Mouse (Mus musculus): ENCODE results near the gene Hist1h4b. TPM values are rescaled to one million over a fixed set of nuclear protein-coding genes. Genes with fewer than 3 reads are reported as not detected.

Hist1h4b gene
- polyA plus RNA-seq, 1 experiment from 2014 or later = 4.4 TPM

GRCm38 (mm10) chr13:23729706-23730105, 27.1 kb upstream of the Hist1h4b start:
- Histone ChIP-seq H3K9me3 (replicated peaks; ENCODE audit: low read length) (no peaks in the 10 kb centered on the region), H3K4me3 (replicated peaks; ENCODE audit: low read depth, low read length) (no peak overlapping the region), H3K36me3 (ENCODE audit: insufficient read depth, low read length) (no peaks in the 10 kb centered on the region), H3K27ac (no peak overlapping the region), H3K27me3 (ENCODE audit: insufficient read depth, low read length) (no peaks in the 10 kb centered on the region), H3K9ac (ENCODE audit: low read depth, low read length) (no peak overlapping the region), H3K4me2 (ENCODE audit: low read length) (no peak overlapping the region), H3K4me1 (replicated peaks; ENCODE audit: insufficient read depth, low read length) (no peaks in the 10 kb centered on the region)
- ATAC-seq (replicated peaks; ENCODE audit: low FRiP score, low read depth) (no peak), DNase-seq (ENCODE audit: low spot score) (no peak)
- 95% methylated on average over 5 of the region's 5 CpGs for WGBS
- no peak for TF ChIP-seq CTCF (IDR thresholded peaks at IDR 0.05; ENCODE audit: low read depth)

- DNase-seq (ENCODE audit: low spot score) (peak; percentile 73), ATAC-seq (replicated peaks; ENCODE audit: low FRiP score, low read depth) (peak; percentile 79)
- no peak overlapping the region for H3K27ac ChIP-seq
- 22% methylated on average over 8 of the region's 8 CpGs for WGBS
- no peak overlapping the region for H3K4me3 ChIP-seq (replicated peaks; ENCODE audit: low read depth, low read length)
- no peaks in the 10 kb centered on the region for H3K4me1 ChIP-seq (replicated peaks; ENCODE audit: insufficient read depth, low read length)
- no peaks in the 10 kb centered on the region for H3K27me3 ChIP-seq (ENCODE audit: insufficient read depth, low read length)
- no peak overlapping the region for H3K9ac ChIP-seq (ENCODE audit: low read depth, low read length)
- no peak for TF ChIP-seq CTCF (IDR thresholded peaks at IDR 0.05; ENCODE audit: low read depth)
- H3K9me3 ChIP-seq (replicated peaks; ENCODE audit: low read length) = no peaks in the 10 kb centered on the region
- no peak overlapping the region for H3K4me2 ChIP-seq (ENCODE audit: low read length)
- H3K36me3 ChIP-seq (ENCODE audit: insufficient read depth, low read length) = no peaks in the 10 kb centered on the region
Observed at GRCm38 (mm10) chr13:23730479-23730878, 26.3 kb upstream of the Hist1h4b start.

GRCm38 (mm10) chr13:23732156-23732804, 24.5 kb upstream of the Hist1h4b start:
- H3K36me3 ChIP-seq (ENCODE audit: insufficient read depth, low read length) = no peaks in the 10 kb centered on the region
- DNase-seq (ENCODE audit: low spot score) (peak; percentile 85), ATAC-seq (replicated peaks; ENCODE audit: low FRiP score, low read depth) (no peak)
- no peak overlapping the region for H3K4me2 ChIP-seq (ENCODE audit: low read length)
- no peaks in the 10 kb centered on the region for H3K27me3 ChIP-seq (ENCODE audit: insufficient read depth, low read length)
- H3K4me3 ChIP-seq (replicated peaks; ENCODE audit: low read depth, low read length) = no peak overlapping the region
- H3K4me1 ChIP-seq (replicated peaks; ENCODE audit: insufficient read depth, low read length) = no peaks in the 10 kb centered on the region
- WGBS = 21% methylated on average over 8 of the region's 8 CpGs
- peak; percentile 94 for TF ChIP-seq CTCF (IDR thresholded peaks at IDR 0.05; ENCODE audit: low read depth)
- H3K27ac ChIP-seq = no peak overlapping the region
- H3K9me3 ChIP-seq (replicated peaks; ENCODE audit: low read length) = no peaks in the 10 kb centered on the region
- no peak overlapping the region for H3K9ac ChIP-seq (ENCODE audit: low read depth, low read length)

- H3K9me3 ChIP-seq (replicated peaks; ENCODE audit: low read length) = no peaks in the 10 kb centered on the region
- no peaks in the 10 kb centered on the region for H3K36me3 ChIP-seq (ENCODE audit: insufficient read depth, low read length)
- no peak overlapping the region for H3K4me2 ChIP-seq (ENCODE audit: low read length)
- no peak for TF ChIP-seq CTCF (IDR thresholded peaks at IDR 0.05; ENCODE audit: low read depth)
- DNase-seq (ENCODE audit: low spot score) = no peak
- H3K27ac ChIP-seq = no peak overlapping the region
- no peak overlapping the region for H3K9ac ChIP-seq (ENCODE audit: low read depth, low read length)
- ATAC-seq (replicated peaks; ENCODE audit: low FRiP score, low read depth) = no peak
- no peaks in the 10 kb centered on the region for H3K27me3 ChIP-seq (ENCODE audit: insufficient read depth, low read length)
- WGBS = 82% methylated on average over 5 of the region's 5 CpGs
- H3K4me3 ChIP-seq (replicated peaks; ENCODE audit: low read depth, low read length) = no peak overlapping the region
- H3K4me1 ChIP-seq (replicated peaks; ENCODE audit: insufficient read depth, low read length) = no peaks in the 10 kb centered on the region
Observed at GRCm38 (mm10) chr13:23737091-23737490, 19.7 kb upstream of the Hist1h4b start.

- WGBS = 25% methylated on average over 4 of the region's 4 CpGs
- Histone ChIP-seq H3K27me3 (ENCODE audit: insufficient read depth, low read length) (no peaks in the 10 kb centered on the region), H3K4me3 (replicated peaks; ENCODE audit: low read depth, low read length) (peak overlapping the region; percentile 68; the same call in 1 of the 2 replicates), H3K9me3 (replicated peaks; ENCODE audit: low read length) (no peaks in the 10 kb centered on the region), H3K27ac (peak overlapping the region; percentile 99), H3K9ac (ENCODE audit: low read depth, low read length) (peak overlapping the region; percentile 92), H3K4me2 (ENCODE audit: low read length) (peak overlapping the region; percentile 90), H3K4me1 (replicated peaks; ENCODE audit: insufficient read depth, low read length) (no peaks in the 10 kb centered on the region), H3K36me3 (ENCODE audit: insufficient read depth, low read length) (no peaks in the 10 kb centered on the region)
- DNase-seq (ENCODE audit: low spot score) = no peak
- ATAC-seq (replicated peaks; ENCODE audit: low FRiP score, low read depth) = no peak
- no peak for TF ChIP-seq CTCF (IDR thresholded peaks at IDR 0.05; ENCODE audit: low read depth)
Observed at GRCm38 (mm10) chr13:23738041-23738440, 18.8 kb upstream of the Hist1h4b start.

GRCm38 (mm10) chr13:23738677-23739068, 18.1 kb upstream of the Hist1h4b start, which contains the start of gene Hist1h1c:
Gene Hist1h1c, plus strand, starts transcription at chr13:23738808.
- TF ChIP-seq CTCF (IDR thresholded peaks at IDR 0.05; ENCODE audit: low read depth) = peak; percentile 29; the same call in 1 of the 2 replicates

More at GRCm38 (mm10) chr13:23738677-23739068, 18.1 kb upstream of the Hist1h4b start, which contains the start of gene Hist1h1c:
- ATAC-seq (replicated peaks; ENCODE audit: low FRiP score, low read depth) (peak; percentile 90), DNase-seq (ENCODE audit: low spot score) (peak; percentile 93)
- H3K9me3 ChIP-seq (replicated peaks; ENCODE audit: low read length) = no peaks in the 10 kb centered on the region
- peak within 1 kb of the TSS; percentile 92 for H3K9ac ChIP-seq (ENCODE audit: low read depth, low read length)
- no peaks in the 10 kb centered on the region for H3K4me1 ChIP-seq (replicated peaks; ENCODE audit: insufficient read depth, low read length)
- peak within 1 kb of the TSS; percentile 68 for H3K4me3 ChIP-seq (replicated peaks; ENCODE audit: low read depth, low read length)
- H3K4me2 ChIP-seq (ENCODE audit: low read length) = peak within 1 kb of the TSS; percentile 90
- H3K36me3 ChIP-seq (ENCODE audit: insufficient read depth, low read length) = no peaks in the 10 kb centered on the region
- H3K27me3 ChIP-seq (ENCODE audit: insufficient read depth, low read length) = no peaks in the 10 kb centered on the region
- H3K27ac ChIP-seq = peak within 1 kb of the TSS; percentile 99
- under 1% methylated on average over 29 of the region's 38 CpGs for WGBS

Measured in kidney, postnatal 0 days (tissue).